Mouse (Mus musculus) spleen, adult 2 months (tissue): ENCODE measurements at regions not wholly inside any gene's neighbourhood (a gene's known extent, or its start where the extent isn't known, plus 50 kb on each side); places are given as distances from the start of the nearest gene placed in this dataset.

Source experiments
- CTCF ChIP-seq: fragments of 200-500 bp; IDR thresholded peaks from 2 replicates; pipeline ENCODE4 v1.5.1; 2011; ENCODE audit warnings: mild to moderate bottlenecking, inconsistent platforms; ENCODE audit not compliant: insufficient read depth, insufficient read length, insufficient replicate concordance; ENCODE audit errors: extremely low read depth
- POLR2A ChIP-seq: fragments of 200-500 bp; IDR thresholded peaks from 2 replicates; pipeline ENCODE4 v1.6.1; 2011; ENCODE audit warnings: low read depth, low read length, inconsistent platforms

DNA sequence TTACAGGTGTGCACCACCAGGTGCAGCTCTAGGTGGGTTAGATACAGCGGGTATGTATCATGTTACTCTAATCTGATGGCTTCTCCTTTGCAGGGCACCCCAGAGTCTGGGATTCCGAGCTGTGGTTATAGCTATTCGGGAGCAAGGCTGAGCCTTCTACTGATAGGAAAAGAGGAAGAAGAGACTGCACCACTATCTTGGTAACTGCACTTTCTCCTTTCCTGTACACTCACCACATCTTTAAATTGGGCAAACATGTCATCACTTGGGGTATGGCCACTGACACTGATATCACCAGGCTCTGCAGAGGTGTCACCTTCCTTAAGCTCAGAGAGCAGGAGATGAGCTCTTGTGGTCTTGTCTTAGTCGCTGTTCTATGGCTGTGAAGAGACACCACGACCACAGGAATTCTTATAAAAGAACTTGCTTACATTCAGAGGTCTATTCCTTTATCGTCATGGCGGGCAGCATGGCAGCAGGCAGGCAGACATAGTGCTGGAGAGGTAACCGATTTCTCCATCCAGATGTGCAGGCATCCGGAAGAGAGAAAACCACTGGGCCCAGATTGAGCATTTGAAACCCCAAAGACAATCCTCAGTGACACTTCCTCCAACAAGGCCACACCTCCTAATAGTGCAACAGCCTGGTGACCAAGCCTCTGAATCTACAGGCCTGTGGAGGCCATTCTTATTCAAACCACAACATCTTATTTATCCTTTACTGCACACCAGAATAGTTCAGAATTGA lies 74.1 kb upstream of the Zbtb18 start:
- TF ChIP-seq CTCF (no peak), POLR2A (no peak)
